Mouse (Mus musculus): ENCODE results near the gene Oas1g.
A peak's percentile ranks its signal among the peaks of the same experiment; 100 is the strongest.
"Not testable (repeated sequence)": the region's sequence is repeated elsewhere in the genome, so short reads cannot be mapped to it uniquely, and the experiment has no call there.

Gene Oas1g

DNA sequence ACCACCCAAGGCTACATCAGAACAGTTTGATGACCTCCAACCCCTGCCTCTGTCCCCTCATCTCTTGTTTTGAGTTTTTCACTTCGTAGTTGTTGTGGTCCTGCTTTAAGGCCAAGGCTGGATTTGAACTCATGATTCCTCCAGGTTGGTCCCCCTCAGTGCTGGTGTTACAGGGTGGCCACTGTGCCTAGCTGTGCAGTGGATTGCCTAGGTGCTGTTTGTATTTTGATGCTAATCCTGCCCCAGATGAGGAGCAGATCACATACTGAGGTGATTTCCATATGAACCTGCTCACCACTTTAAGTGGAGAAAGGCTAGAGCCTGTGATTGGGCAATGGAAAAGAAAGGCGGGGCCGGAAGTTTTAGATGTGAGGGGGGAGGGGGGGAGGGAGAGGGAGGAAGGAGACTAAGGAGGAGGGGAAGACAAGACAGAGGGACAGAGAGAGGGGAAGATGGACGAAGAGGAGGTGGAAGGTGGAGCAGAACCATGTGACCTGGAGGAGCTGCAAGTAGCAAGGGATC lies 942 bp upstream of the Oas1g start:
- not testable (repeated sequence) for DNase-seq

DNA sequence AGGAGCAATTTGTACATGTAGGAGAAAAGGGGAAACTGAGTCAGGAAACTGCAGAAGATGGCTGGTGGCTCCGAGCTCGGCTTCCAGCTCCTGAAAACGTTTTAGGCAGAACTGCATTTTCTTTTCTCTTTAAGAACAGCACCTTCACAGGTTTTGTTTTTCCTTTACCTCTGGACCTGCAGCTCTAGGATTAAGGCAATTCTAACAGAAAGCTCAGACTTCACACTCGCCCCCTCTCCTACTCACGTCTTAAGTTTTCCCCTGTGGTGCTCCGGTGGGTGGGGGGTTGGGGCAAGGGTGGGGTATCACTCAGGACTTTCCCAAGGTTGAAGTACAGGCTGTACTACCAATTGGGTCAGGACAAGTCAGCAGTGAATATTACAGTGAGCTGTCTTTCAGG lies 418 bp upstream of the Oas1g start:
- DNase-seq, result no peak

DNA sequence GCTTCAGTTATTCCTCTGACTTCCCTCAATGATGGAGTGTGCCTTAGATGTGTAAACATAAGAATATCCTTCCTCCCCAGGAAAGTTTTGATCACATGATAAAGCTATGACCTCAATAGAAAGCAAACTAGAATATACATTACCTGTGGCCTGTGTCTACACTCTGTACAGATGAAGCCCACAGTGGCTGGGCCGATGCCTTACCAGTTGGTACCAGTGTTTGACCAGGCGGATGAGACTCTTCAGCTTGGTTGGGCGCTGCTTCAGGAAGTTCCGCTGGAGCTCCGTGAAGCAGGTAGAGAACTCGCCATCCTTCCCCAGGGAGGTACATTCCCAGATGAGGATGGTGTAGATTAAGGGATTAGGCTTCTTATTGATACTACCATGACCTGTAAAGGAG lies 5.7 kb downstream of the Oas1g start:
- not testable (repeated sequence) for DNase-seq

DNA sequence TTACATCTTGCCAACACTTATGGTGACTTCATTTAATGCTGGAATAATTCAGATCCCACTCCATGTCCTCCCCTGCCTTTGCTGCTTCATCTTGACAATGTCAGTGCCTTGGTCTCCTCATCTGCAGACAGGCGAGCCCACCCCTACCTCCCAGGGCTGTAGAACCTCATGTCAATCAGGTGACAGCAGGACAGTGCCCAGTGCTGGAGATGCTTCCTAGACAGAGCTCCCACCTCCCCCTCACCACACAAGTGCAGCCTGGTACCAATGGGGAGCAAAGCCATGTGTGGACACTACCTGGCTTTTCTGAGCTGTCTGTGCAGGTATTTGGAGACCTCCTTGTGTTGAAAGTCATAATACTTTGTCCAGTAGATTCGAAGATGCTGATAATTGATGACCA lies 8.6 kb downstream of the Oas1g start:
- not testable (repeated sequence) for DNase-seq

- DNase-seq, result not testable (repeated sequence)
These were observed 10.0 kb downstream of the Oas1g start for GRCm38 (mm10) chr5:120877407-120877806.

DNA sequence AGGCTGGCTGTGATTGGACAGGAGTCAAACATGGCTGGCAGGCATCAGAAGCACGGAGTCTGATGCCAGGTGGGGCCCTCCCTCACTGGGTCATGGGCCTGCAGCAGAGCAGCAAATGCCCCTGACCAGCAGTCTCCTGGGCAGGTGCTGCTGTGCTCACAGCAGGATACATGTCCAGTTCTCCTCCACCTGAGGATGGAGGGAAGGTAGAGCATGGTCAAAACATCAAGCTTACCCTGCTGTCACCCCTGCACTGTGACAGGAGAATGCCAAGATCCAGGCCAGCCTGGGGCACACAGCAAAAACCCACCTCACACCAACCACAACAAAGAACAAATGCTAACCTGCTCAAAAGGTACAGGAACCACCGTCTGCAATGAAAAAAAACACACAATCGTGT lies 10.6 kb downstream of the Oas1g start:
- peak; percentile 31 for DNase-seq

DNA sequence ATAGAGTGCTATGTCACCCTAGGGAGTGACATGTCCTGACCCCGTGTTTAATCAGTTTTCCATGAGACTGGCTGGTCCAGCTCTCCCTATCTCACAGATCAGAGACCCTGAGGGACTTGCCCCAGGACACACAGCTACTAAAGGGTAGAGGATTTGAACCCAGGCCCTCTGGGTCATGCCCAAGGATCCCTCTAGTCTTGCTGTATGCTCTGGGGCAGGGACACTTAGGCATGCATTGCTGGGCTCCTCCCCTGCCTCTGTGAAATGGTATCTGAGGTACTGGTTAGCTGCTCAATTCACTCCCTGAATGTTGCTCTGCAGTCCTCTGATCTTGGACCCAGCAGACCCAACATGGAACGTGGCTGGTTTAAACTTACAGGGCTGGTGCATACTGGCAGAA lies 15.9 kb downstream of the Oas1g start:
- DNase-seq, result no peak

GRCm38 (mm10) chr5:120870782-120871181 lies 16.6 kb downstream of the Oas1g start:
- no peak for DNase-seq

GRCm38 (mm10) chr5:120870081-120870480 lies 17.3 kb downstream of the Oas1g start:
- no peak for DNase-seq

DNA sequence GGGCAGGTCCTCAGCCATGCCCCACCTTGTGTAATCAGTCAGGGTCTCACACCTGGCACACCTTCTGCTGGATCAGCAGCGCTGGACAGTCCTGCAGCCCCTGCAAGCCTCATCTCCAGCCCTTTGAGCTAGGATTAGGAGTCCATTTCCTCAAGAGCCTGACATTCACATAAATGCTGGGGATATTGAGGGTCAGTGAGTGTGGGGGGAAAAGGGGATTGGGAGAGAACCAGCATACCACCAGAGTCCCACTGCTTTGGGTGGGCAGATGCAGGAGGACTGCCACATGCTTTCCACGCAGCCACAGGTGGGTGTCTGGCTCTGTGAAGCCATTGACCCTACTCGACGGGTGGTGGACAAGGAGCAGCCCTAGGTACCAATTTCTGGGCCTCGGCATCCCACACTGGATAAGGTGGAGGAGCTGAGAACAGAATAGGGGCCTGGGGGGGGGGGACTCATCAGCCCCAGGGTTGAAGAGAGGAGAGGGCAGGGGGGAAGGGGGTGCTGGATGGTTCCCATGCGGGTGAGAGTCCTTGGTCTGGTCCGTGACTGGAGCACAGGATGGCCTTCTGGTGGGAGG lies 17.9 kb downstream of the Oas1g start:
- no peak for DNase-seq

- no peak for DNase-seq
These were observed 22.0 kb downstream of the Oas1g start for GRCm38 (mm10) chr5:120865336-120865860.

DNA sequence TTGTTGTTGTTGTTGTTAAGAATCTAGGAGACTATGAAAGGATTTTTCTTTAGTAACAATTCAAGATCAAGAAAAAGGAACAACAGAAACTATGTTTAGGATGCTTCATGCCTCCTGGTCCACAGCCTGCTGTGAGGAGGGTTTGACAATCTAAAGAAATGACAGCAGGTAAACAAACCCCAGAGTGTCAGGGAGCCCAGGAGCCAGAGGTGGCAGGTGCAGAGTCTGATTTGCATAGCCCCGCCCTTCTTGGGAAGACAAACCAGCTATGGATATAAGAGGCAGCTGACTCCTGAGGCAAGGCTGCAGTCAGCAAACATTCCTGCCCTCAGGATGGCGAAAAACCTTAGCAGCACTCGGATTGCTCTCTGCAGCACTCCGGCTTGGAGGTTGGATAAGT lies 26.3 kb downstream of the Oas1g start, which contains the start of gene Oas1h:
TSS of gene Oas1h (plus strand) at position 301 of the 400 bp plus-strand sequence.
- DNase-seq, result no peak

- no peak for DNase-seq
These were observed 28.2 kb downstream of the Oas1g start for GRCm38 (mm10) chr5:120859241-120859640.

DNA sequence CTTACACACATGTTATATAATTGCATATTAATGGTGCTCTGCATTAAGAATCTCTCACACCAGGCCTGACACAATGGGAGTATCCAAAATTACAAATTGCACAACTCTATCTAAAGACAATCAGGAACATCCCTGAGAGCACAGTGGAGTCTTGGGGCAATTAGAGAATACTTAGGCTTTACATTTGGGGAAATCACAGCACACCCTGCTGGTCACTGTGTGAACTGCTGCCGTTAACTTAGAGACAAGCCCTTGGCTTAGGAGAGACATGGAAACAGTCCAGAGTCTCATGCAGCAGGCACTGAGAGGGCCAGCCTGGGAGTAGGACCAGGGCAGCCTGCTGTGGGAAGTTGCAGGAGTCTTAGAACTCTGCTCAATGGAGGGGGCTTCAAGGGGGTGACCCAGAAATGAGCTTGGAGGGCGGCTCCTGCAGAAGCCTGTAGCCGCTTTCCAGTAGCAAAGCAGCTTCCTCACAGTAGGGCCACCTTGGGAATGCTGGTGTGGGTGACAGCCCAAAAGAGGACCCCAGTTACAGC lies 37.7 kb downstream of the Oas1g start:
- DNase-seq, result peak; percentile 11

GRCm38 (mm10) chr5:120847067-120847466 lies 40.3 kb downstream of the Oas1g start, which contains the start of gene Oas1f:
Oas1f (plus strand) TSS chr5:120847367.
- no peak for DNase-seq

GRCm38 (mm10) chr5:120844713-120845112 lies 42.7 kb downstream of the Oas1g start:
- DNase-seq, result no peak

DNA sequence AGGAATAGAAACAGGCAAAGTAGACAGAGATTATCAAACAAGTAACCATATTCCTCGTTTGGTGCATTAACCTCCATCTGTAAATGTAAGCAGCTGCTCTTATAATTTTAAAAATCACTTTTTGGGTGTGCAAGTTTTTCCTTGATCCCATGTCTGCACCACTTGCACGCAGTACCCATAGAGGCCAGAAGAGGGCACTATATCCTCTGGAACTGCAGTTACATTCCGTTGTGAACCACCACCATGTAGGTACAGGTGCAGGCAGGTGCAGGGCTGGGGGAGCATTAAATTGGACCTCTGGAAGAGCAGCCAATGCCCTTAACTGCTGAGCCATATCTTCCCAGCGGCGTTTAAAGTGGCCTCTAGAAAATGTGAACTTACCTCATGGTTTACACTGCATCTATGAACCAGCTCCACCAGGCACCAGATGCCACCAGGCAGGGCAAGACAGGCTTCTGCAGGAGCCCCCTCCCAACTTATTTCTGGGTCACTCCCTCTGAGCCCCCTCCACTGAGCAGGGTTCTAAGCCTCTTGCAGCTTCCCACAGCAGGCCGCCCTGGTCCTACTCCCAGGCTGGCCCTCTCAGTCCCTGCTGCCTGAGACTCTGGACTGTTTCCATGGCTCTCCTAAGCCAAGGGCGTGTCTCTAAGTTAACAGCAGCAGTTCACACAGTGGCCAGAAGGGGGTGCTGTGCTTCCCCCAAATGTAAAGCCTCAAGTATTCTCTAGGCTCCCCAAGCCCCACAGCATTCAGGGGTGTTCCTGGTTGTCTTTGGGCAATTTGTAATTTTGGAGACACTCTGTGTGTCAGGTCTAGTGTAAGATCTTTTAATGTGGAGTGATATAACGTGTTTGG lies 50.5 kb downstream of the Oas1g start:
- peak; percentile 35 for DNase-seq

DNA sequence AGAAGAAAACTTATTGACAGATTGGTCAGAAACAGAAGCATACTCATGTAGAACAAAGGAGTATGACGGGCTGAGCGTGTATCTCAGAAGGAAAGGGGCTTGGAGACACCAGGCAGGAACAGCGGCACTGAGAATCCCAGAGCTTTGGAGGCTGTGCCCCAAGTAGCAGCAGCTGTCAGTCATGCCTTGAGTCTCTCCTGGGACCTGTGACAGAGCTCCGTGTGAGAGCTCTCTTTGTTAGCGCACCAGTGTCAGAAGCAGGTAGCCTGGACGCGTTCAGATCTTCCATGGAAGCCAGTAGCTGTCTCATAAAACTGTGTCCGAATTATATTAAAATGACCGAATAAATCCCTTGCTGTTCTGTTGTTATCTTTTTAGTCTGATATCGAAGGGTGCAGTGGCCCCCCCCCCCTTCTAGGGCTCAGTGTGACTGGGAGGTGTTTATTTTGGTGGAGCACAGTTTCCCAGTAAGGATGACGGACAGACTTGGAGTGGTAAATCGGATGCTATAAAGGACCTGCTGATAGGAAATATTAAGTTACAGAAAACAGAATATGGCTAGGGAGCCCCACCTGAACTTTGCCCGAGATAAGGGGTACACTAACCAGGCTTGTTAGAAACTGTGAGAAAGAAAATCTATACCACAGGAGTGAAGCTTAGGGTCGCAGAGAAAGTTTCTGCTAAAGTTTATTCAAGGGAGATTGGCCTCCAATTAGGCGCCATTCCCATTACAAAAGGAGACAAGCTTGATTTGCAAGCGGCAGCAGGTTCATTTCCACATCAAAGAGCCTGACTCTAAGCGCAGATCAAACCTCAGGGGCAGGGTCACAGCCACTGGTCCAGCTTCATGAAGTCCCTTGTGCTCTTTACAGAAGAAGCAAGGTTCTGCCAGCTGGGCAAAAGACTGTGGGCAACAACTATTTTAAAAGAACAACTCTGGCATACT lies 53.8 kb downstream of the Oas1g start:
- no peak for DNase-seq

DNA sequence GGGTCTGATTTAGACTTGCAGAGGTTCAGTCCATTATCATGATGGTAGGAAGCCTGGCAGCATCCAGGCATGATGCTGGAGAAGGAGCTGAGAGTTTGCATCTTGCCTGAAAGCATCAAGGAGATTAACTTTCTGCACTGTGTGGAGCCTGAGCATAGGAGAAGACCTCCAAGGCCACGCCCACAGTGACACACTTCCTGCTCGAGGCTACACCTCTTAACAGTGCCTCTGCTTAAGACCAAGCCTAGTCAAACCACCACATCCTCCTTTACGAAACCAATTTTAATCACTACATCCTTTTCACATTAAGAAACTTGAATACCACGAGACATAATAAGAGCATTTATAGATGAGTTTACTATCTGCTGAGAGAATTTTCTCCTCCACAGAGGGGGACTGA lies 56.4 kb downstream of the Oas1g start:
- no peak for DNase-seq

Measured in cerebellum, adult 9-11 months (tissue).